Mouse (Mus musculus): ENCODE results near the gene Ccdc90b. TPM values are rescaled to one million over a fixed set of nuclear protein-coding genes. Genes with fewer than 3 reads are reported as not detected.

The Ccdc90b gene
- polyA plus RNA-seq, 1 experiment from 2014 or later, result 54.5 TPM

- Histone ChIP-seq H3K27ac (no peak overlapping the region), H3K36me3 (peaks cover 33% of the 10 kb centered on the region), H3K9ac (replicated peaks) (no peak overlapping the region), H3K4me1 (replicated peaks) (no peaks in the 10 kb centered on the region), H3K4me3 (replicated peaks) (no peak overlapping the region), H3K9me3 (no peaks in the 10 kb centered on the region), H3K27me3 (no peaks in the 10 kb centered on the region), H3K4me2 (no peak overlapping the region)
- ATAC-seq (ENCODE audit: insufficient number of reproducible peaks, insufficient read depth, low FRiP score, low TSS enrichment, low read depth), result no peak
- WGBS, result 89% methylated on average over 5 of the region's 5 CpGs
Measured at GRCm38 (mm10) chr7:92580491-92581207, 19.7 kb downstream of the Ccdc90b start.

- Histone ChIP-seq H3K27ac (no peak overlapping the region), H3K9ac (replicated peaks) (no peak overlapping the region), H3K27me3 (no peaks in the 10 kb centered on the region), H3K4me3 (replicated peaks) (no peak overlapping the region), H3K36me3 (peaks cover 22% of the 10 kb centered on the region), H3K4me1 (replicated peaks) (no peaks in the 10 kb centered on the region), H3K4me2 (no peak overlapping the region), H3K9me3 (no peaks in the 10 kb centered on the region)
- 89% methylated on average over 7 of the region's 7 CpGs for WGBS
- ATAC-seq (ENCODE audit: insufficient number of reproducible peaks, insufficient read depth, low FRiP score, low TSS enrichment, low read depth), result no peak
Measured at GRCm38 (mm10) chr7:92583567-92583966, 22.6 kb downstream of the Ccdc90b start.

- ATAC-seq (ENCODE audit: insufficient number of reproducible peaks, insufficient read depth, low FRiP score, low TSS enrichment, low read depth), result no peak
- Histone ChIP-seq H3K9me3 (no peaks in the 10 kb centered on the region), H3K27me3 (no peaks in the 10 kb centered on the region), H3K4me1 (replicated peaks) (0 out of 2 replicates have a peak, but pooled peaks cover 3% of the 10 kb centered on the region), H3K9ac (replicated peaks) (no peak overlapping the region), H3K4me3 (replicated peaks) (no peak overlapping the region), H3K36me3 (no peaks in the 10 kb centered on the region), H3K27ac (no peak overlapping the region), H3K4me2 (no peak overlapping the region)
- 81% methylated on average over 7 of the region's 7 CpGs for WGBS
Measured at GRCm38 (mm10) chr7:92589986-92590385, 29.0 kb downstream of the Ccdc90b start.

GRCm38 (mm10) chr7:92590842-92591241 is 29.9 kb downstream of the Ccdc90b start:
- H3K4me3 ChIP-seq (replicated peaks), result no peak overlapping the region
- no peak overlapping the region for H3K4me2 ChIP-seq
- WGBS, result 80% methylated on average over 2 of the region's 2 CpGs
- no peak for ATAC-seq (ENCODE audit: insufficient number of reproducible peaks, insufficient read depth, low FRiP score, low TSS enrichment, low read depth)
- H3K4me1 ChIP-seq (replicated peaks), result 0 out of 2 replicates have a peak, but pooled peaks cover 3% of the 10 kb centered on the region
- H3K27me3 ChIP-seq, result no peaks in the 10 kb centered on the region
- H3K9ac ChIP-seq (replicated peaks), result no peak overlapping the region
- H3K27ac ChIP-seq, result no peak overlapping the region
- H3K36me3 ChIP-seq, result no peaks in the 10 kb centered on the region
- no peaks in the 10 kb centered on the region for H3K9me3 ChIP-seq

GRCm38 (mm10) chr7:92604961-92605360 is 44.0 kb downstream of the Ccdc90b start:
- no peak for ATAC-seq (ENCODE audit: insufficient number of reproducible peaks, insufficient read depth, low FRiP score, low TSS enrichment, low read depth)
- no peaks in the 10 kb centered on the region for H3K27me3 ChIP-seq
- H3K9ac ChIP-seq (replicated peaks), result no peak overlapping the region
- H3K4me3 ChIP-seq (replicated peaks), result no peak overlapping the region
- no peak overlapping the region for H3K4me2 ChIP-seq
- H3K4me1 ChIP-seq (replicated peaks), result no peaks in the 10 kb centered on the region
- peaks cover 7% of the 10 kb centered on the region; the same call in 1 of the 2 replicates for H3K36me3 ChIP-seq
- H3K9me3 ChIP-seq, result no peaks in the 10 kb centered on the region
- no peak overlapping the region for H3K27ac ChIP-seq
- 88% methylated on average over 7 of the region's 7 CpGs for WGBS

DNA sequence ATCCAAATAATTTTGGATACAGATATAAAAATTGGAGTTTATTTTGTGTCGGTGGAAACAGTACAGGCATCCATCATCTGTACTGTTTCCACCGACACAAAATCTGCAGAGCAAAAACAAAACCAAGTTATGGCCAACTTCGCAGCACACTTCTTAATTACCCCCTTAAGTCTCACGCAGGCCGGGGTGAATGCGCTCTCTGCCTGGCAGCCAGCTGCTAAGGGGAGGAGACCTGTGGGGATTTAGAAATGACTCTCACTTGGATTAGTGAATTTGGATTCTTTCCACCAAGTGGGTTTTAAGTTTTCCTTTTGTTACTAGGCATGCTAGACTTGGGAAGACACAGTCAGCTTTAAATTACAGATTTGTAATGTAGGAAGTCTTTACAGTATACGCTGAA is 49.9 kb downstream of the Ccdc90b start:
- H3K27me3 ChIP-seq, result no peaks in the 10 kb centered on the region
- H3K9ac ChIP-seq (replicated peaks), result no peak overlapping the region
- WGBS, result 46% methylated on average over 7 of the region's 7 CpGs
- H3K9me3 ChIP-seq, result no peaks in the 10 kb centered on the region
- no peak overlapping the region for H3K4me2 ChIP-seq
- H3K27ac ChIP-seq, result no peak overlapping the region
- no peaks in the 10 kb centered on the region for H3K36me3 ChIP-seq
- H3K4me3 ChIP-seq (replicated peaks), result no peak overlapping the region
- H3K4me1 ChIP-seq (replicated peaks), result no peaks in the 10 kb centered on the region
- no peak for ATAC-seq (ENCODE audit: insufficient number of reproducible peaks, insufficient read depth, low FRiP score, low TSS enrichment, low read depth)

- 68% methylated on average over 2 of the region's 2 CpGs for WGBS
- Histone ChIP-seq H3K4me1 (replicated peaks) (no peaks in the 10 kb centered on the region), H3K27me3 (no peaks in the 10 kb centered on the region), H3K9me3 (no peaks in the 10 kb centered on the region), H3K4me2 (no peak overlapping the region), H3K4me3 (replicated peaks) (no peak overlapping the region), H3K36me3 (no peaks in the 10 kb centered on the region), H3K9ac (replicated peaks) (no peak overlapping the region), H3K27ac (no peak overlapping the region)
- ATAC-seq (ENCODE audit: insufficient number of reproducible peaks, insufficient read depth, low FRiP score, low TSS enrichment, low read depth), result no peak
Measured at GRCm38 (mm10) chr7:92624488-92624887, 63.5 kb downstream of the Ccdc90b start.

DNA sequence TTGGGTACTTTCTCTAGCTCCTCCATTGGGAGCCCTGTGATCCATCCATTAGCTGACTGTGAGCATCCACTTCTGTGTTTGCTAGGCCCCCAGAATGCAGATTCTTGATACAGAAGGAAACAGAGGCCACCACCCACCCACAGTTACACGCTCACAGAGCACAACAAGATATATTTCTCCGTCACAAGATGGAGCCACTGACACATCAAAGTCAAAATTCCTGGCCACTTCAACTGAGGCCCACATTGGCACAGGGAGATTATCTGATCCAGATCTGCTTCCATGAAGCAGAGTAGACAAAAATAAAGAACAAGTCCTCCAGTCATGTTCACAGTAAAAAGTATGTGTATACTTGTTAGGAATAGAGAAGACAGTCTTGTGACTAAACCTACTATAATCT is 69.2 kb downstream of the Ccdc90b start:
- no peaks in the 10 kb centered on the region for H3K27me3 ChIP-seq
- no peak overlapping the region for H3K27ac ChIP-seq
- H3K4me3 ChIP-seq (replicated peaks), result no peak overlapping the region
- H3K9ac ChIP-seq (replicated peaks), result no peak overlapping the region
- H3K36me3 ChIP-seq, result no peaks in the 10 kb centered on the region
- no peaks in the 10 kb centered on the region for H3K9me3 ChIP-seq
- no peak overlapping the region for H3K4me2 ChIP-seq
- 50% methylated on average over 2 of the region's 2 CpGs for WGBS
- no peak for ATAC-seq (ENCODE audit: insufficient number of reproducible peaks, insufficient read depth, low FRiP score, low TSS enrichment, low read depth)
- H3K4me1 ChIP-seq (replicated peaks), result no peaks in the 10 kb centered on the region

Other genes starting within 250 kb of the Ccdc90b start
- gene Ankrd42, start 76.0 kb downstream of the Ccdc90b start, polyA plus RNA-seq (2016; fragmentation: Nextera tagmentation; extraction: Ambion mirVana), result 7.6 and 7.9 TPM in 2 replicates
- gene Pcf11, start 108.8 kb downstream of the Ccdc90b start, polyA plus RNA-seq (2016; fragmentation: Nextera tagmentation; extraction: Ambion mirVana), result 31.6 and 34.1 TPM in 2 replicates
- gene Rab30, start 180.5 kb downstream of the Ccdc90b start, polyA plus RNA-seq (2016; fragmentation: Nextera tagmentation; extraction: Ambion mirVana), result 11.8 and 18.0 TPM in 2 replicates

All from limb, embryonic 12.5 days (tissue).